Mouse (Mus musculus) forebrain, embryonic 15.5 days (tissue): ENCODE results near the gene Plxnd1. TPM values are rescaled to one million over a fixed set of nuclear protein-coding genes. Genes with fewer than 3 reads are reported as not detected.

Source experiments
- ATAC-seq: fragments of 200-750 bp; cut with Nextera tagmentation; replicated peaks from 2 replicates; pipeline ENCODE4 v1.8.0; 2017; ENCODE audit warnings: mild to moderate bottlenecking, moderate TSS enrichment, moderate library complexity
- H3K27ac ChIP-seq: fragments of 300-500 bp; sonication (generic); replicated peaks from 2 replicates; pipeline ENCODE4 v1.5.1; 2015; ENCODE audit warnings: mild to moderate bottlenecking, inconsistent platforms
- H3K27me3 ChIP-seq: fragments of 300-500 bp; sonication (generic); 2 replicates; pipeline ENCODE4 v1.6.1; 2015; ENCODE audit warnings: inconsistent platforms
- H3K36me3 ChIP-seq: fragments of 300-500 bp; sonication (generic); 2 replicates; pipeline ENCODE4 v1.6.1; 2015; ENCODE audit warnings: mild to moderate bottlenecking, inconsistent platforms
- H3K4me1 ChIP-seq: fragments of 300-500 bp; sonication (generic); 2 replicates; pipeline ENCODE4 v1.6.1; 2015; ENCODE audit warnings: inconsistent platforms
- H3K4me2 ChIP-seq: fragments of 300-500 bp; sonication (generic); replicated peaks from 2 replicates; pipeline ENCODE4 v1.6.1; 2015; ENCODE audit warnings: mild to moderate bottlenecking, inconsistent platforms
- H3K4me3 ChIP-seq: fragments of 300-500 bp; sonication (generic); 2 replicates; pipeline ENCODE4 v1.5.1; 2015; ENCODE audit warnings: mild to moderate bottlenecking, inconsistent platforms
- H3K9ac ChIP-seq: fragments of 300-500 bp; sonication (generic); replicated peaks from 2 replicates; pipeline ENCODE4 v1.6.1; 2015; ENCODE audit warnings: mild to moderate bottlenecking, inconsistent platforms
- H3K9me3 ChIP-seq: fragments of 300-500 bp; sonication (generic); 2 replicates; pipeline ENCODE4 v1.6.1; 2016; ENCODE audit warnings: inconsistent platforms
- WGBS: fragments of 180-500 bp; shearing (Covaris S2); methylation state at CpG from one replicate; pipeline ENCODE4 v1.1.7; 2015; ENCODE audit warnings: mixed read lengths; 5-methylcytosine and 5-hydroxymethylcytosine counted together
- polyA plus RNA-seq: library from polyadenylated mRNA; unstranded; fragments of >200 nt; fragmentation: Nextera tagmentation; extraction: Ambion mirVana; gene quantifications from 2 replicates; pipeline ENCODE4 v1.2.1, GENCODE M21; 2015

Plxnd1 gene
- polyA plus RNA-seq, 1 experiment from 2014 or later, result 13.5 TPM

DNA sequence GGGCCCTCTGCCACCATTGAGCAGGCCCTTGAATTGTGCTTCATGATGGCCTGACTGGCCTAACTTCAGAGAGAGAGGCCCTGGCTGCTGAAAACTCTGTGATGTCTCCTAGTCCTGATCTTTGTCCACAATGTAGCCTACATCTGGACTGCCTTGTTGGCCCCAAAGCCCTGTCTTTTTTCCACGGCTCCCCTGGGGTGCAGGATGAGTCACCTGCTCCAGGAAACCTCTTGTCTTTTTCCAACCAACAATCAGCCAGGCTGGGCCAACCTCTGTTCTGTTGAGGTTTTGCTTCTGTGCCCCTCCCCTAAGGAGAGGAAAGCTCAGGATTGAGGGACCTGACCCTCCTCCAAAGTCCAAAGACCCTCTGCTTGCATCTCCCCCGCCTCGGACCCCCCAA, 33.1 kb downstream of the Plxnd1 start:
- no peaks in the 10 kb centered on the region for H3K9me3 ChIP-seq
- no peak overlapping the region for H3K9ac ChIP-seq
- H3K27ac ChIP-seq, result no peak overlapping the region
- H3K4me1 ChIP-seq, result peaks cover 16% of the 10 kb centered on the region
- H3K27me3 ChIP-seq, result no peaks in the 10 kb centered on the region
- H3K4me3 ChIP-seq, result no peak overlapping the region
- H3K4me2 ChIP-seq, result no peak overlapping the region
- ATAC-seq, result no peak
- 81% methylated on average over 3 of the region's 3 CpGs for WGBS
- no peaks in the 10 kb centered on the region for H3K36me3 ChIP-seq

DNA sequence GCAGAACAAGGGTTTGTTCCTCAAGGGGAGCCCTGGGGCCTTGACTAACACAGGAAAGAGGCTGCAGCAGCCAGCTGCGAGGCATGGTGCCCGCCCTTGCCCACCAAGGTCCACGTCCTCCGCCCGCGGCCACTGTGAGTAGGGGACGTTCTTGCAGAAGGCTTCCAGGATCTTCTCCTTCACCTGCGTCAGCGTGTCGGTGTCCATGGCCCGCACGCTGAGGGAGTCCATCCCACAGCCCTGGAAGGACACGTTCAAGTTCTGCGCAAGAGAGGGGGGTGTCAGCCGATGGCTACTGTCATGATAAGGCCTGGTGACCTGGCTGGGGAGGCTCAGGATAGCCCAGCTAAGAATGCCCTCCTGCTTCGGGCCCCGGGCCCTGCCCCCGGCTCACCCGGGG, 34.5 kb downstream of the Plxnd1 start:
- Histone ChIP-seq H3K4me2 (no peak overlapping the region), H3K27ac (no peak overlapping the region), H3K27me3 (no peaks in the 10 kb centered on the region), H3K9ac (no peak overlapping the region), H3K4me1 (peaks cover 25% of the 10 kb centered on the region), H3K36me3 (no peaks in the 10 kb centered on the region), H3K9me3 (no peaks in the 10 kb centered on the region), H3K4me3 (no peak overlapping the region)
- ATAC-seq, result no peak
- WGBS, result 95% methylated on average over 19 of the region's 19 CpGs

DNA sequence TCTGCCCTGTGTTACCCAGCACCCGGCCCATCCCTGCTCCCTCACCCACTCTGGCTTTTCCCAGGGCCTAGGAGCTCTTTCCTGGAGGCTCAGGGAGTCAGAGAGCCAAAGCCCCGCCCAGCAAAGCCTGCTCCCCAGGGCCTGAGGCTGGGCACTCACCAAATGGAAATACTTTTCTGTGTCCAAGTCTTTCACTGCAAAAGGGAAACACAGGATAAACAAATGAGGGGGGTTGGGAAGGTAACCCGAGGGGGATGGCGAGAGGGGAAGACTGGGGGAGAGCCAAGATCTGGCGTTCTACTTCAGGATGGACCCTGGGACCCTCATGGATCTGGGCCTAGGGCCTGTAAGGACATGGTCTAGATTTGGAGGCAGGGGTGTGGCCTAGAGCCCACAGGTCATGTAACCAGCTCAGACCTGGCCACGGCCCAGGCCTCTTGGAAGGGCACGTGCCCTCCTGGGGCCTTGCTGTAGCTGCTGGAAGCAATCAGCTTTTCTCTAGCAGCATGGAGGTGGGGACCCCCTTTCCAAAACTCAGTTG, 35.6 kb downstream of the Plxnd1 start:
- Histone ChIP-seq H3K4me1 (peaks cover 35% of the 10 kb centered on the region), H3K9ac (no peak overlapping the region), H3K4me3 (no peak overlapping the region), H3K27me3 (no peaks in the 10 kb centered on the region), H3K4me2 (no peak overlapping the region), H3K9me3 (no peaks in the 10 kb centered on the region), H3K36me3 (no peaks in the 10 kb centered on the region), H3K27ac (no peak overlapping the region)
- 69% methylated on average over 7 of the region's 7 CpGs for WGBS
- ATAC-seq, result no peak

DNA sequence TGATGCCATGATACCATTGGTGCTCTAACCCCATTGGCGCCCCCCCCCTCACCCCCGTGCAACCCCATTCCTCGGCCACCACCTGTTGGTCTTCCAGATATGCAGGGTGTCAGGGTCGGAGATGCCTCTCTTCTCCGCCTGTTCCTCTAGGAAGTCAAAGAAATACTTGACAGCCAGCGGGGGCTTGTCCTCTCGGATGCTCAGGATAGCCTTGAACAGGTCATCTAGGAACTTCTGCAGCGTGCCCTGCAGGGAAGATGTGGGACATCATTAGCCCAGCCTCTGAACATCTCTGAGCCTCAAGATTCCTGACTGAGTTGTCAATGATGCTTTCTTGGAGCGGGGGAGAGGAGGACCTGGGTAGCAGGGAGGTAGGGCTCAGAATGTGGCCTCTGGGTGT, 36.4 kb downstream of the Plxnd1 start:
- Histone ChIP-seq H3K4me1 (peaks cover 39% of the 10 kb centered on the region), H3K4me3 (no peak overlapping the region), H3K9me3 (no peaks in the 10 kb centered on the region), H3K27me3 (no peaks in the 10 kb centered on the region), H3K36me3 (no peaks in the 10 kb centered on the region), H3K4me2 (no peak overlapping the region), H3K9ac (no peak overlapping the region), H3K27ac (no peak overlapping the region)
- ATAC-seq, result no peak
- 91% methylated on average over 9 of the region's 9 CpGs for WGBS

DNA sequence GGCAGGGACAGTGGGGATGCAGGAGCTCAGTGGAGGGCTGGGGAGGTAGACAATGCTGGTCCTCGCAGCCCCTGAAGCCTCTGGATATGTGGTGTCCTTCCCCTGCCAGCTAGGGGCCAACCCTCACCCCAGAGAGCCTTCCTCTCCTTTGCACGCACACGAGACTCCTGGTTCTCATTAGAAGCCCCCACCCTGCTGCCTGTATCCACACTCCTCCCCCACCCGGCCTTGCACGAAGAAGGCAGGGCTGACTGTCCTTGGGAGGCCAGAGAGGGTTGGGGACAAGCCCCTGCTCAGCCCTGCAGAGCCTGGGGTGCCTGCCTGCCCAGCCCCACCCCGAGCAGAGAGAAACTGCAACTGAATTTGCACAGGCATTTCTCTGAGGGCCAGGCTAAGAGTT, 37.1 kb downstream of the Plxnd1 start:
- Histone ChIP-seq H3K9ac (no peak overlapping the region), H3K4me1 (peaks cover 44% of the 10 kb centered on the region), H3K4me2 (no peak overlapping the region), H3K9me3 (no peaks in the 10 kb centered on the region), H3K36me3 (no peaks in the 10 kb centered on the region), H3K27ac (peak overlapping the region; percentile 70; the same call in 1 of the 2 replicates), H3K4me3 (no peak overlapping the region), H3K27me3 (no peaks in the 10 kb centered on the region)
- WGBS, result 46% methylated on average over 6 of the region's 6 CpGs
- ATAC-seq, result no peak

DNA sequence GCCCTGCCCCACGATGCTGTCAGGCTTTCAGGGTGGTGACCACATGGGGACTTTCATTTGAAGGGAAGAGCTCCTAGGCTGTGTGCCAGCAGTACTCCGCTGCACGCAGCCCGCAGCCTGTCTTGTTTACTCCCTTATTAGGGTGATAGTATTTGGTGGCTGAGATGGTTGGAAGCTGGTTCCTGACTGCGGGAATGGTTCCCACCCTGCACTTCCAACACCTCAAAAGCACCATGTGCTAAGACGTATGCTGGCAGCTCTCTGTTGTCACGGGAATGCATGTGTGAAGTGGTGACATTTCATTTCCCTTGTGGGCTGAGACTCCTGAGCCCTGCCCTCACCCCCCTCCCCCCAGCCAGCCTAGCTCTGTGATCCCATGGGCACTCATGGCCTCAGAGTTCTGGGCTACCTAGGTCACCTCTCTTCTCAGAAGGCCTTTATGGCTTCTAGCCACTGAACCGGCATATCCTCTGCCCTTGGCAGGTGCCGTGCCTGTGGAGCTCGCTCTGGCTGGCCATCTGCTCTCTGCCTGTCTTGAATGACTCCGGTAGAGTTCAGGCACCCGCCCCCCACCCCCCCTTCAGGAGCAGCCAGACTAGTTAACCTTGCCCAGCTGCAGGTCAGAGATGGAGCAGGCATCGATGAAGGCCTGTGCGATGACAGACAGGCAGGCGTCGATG, 37.7 kb downstream of the Plxnd1 start:
- no peak overlapping the region for H3K4me3 ChIP-seq
- peak; percentile 69 for ATAC-seq
- H3K9ac ChIP-seq, result no peak overlapping the region
- 37% methylated on average over 16 of the region's 16 CpGs for WGBS
- H3K4me2 ChIP-seq, result no peak overlapping the region
- H3K36me3 ChIP-seq, result no peaks in the 10 kb centered on the region
- H3K9me3 ChIP-seq, result no peaks in the 10 kb centered on the region
- peak overlapping the region; percentile 70 for H3K27ac ChIP-seq
- no peaks in the 10 kb centered on the region for H3K27me3 ChIP-seq
- peaks cover 44% of the 10 kb centered on the region for H3K4me1 ChIP-seq

DNA sequence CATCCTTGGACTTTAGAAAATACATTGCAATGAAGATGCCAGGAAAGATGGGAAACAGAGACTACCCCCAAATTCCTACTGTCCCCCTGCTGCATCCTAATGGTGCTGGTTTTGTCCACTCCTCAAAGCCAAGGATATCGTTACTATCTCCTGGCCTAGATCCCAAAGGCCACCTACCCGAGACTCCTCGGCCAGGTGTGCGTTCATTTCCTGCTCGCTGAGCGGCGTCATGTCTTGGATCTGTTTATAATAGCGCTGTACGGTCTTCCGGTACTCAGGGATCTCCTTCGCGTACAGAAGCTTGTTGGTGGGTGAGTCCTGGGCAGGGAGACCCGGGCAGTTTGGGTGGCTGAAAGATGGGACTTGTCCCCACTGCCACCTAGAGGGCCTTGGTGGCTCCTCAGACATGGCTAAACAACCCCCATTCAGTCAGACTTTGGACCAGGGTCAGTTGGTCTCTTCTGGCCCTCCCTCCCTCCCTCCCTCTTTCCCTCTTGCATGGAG, 38.3 kb downstream of the Plxnd1 start:
- Histone ChIP-seq H3K27me3 (no peaks in the 10 kb centered on the region), H3K9ac (no peak overlapping the region), H3K4me2 (no peak overlapping the region), H3K36me3 (no peaks in the 10 kb centered on the region), H3K4me3 (no peak overlapping the region), H3K4me1 (peaks cover 44% of the 10 kb centered on the region), H3K27ac (peak overlapping the region; percentile 70), H3K9me3 (no peaks in the 10 kb centered on the region)
- ATAC-seq, result 0 out of 2 replicates have a peak, but pooled peaks have one; percentile 11
- WGBS, result 78% methylated on average over 13 of the region's 13 CpGs

DNA sequence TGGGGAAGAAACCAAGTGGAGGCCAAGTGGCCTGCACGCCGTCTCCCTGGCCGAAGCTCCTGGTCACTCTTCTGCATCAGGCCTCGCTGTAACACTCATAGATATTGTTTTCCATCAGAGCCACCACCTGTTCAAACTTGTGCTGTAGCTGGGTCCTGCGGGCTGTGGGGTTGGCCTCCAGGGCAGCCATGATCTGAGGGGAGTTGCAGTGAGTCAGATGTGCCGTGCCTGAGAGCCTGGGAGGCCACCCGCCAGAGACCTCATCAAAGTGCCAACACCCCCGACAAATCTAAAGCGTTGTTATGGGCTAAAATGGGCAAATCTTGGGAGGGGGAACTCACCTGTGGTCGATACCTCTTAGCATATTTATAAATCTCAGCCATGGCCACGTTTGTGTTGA, 39.1 kb downstream of the Plxnd1 start:
- no peak overlapping the region for H3K9ac ChIP-seq
- H3K27ac ChIP-seq, result no peak overlapping the region
- no peaks in the 10 kb centered on the region for H3K36me3 ChIP-seq
- WGBS, result 85% methylated on average over 11 of the region's 11 CpGs
- H3K4me3 ChIP-seq, result no peak overlapping the region
- ATAC-seq, result no peak
- H3K4me2 ChIP-seq, result no peak overlapping the region
- no peaks in the 10 kb centered on the region for H3K9me3 ChIP-seq
- peaks cover 44% of the 10 kb centered on the region for H3K4me1 ChIP-seq
- H3K27me3 ChIP-seq, result no peaks in the 10 kb centered on the region

DNA sequence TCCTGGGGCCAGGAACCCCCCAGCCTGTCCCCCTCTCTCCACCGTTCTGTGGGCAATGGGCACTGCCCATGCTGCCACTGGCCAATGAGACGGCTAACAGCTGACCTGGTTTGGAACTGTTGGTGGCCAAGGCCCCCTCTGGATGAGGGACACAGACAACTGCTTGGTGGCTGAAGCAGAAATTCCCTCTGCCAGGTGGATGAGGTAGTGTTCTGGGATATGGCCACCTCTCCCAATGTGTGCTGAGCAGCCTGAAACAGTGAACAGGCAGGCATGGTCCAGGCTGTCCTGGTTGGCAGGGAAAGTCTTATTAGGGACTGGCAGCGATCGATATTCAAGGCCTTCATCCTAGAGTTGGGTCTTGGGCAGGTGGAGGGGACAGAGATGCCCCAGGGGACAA, 39.6 kb downstream of the Plxnd1 start:
- no peak for ATAC-seq
- Histone ChIP-seq H3K27ac (no peak overlapping the region), H3K4me1 (peaks cover 44% of the 10 kb centered on the region), H3K4me2 (no peak overlapping the region), H3K27me3 (no peaks in the 10 kb centered on the region), H3K9me3 (no peaks in the 10 kb centered on the region), H3K36me3 (no peaks in the 10 kb centered on the region), H3K9ac (no peak overlapping the region), H3K4me3 (no peak overlapping the region)
- 88% methylated on average over 4 of the region's 4 CpGs for WGBS

DNA sequence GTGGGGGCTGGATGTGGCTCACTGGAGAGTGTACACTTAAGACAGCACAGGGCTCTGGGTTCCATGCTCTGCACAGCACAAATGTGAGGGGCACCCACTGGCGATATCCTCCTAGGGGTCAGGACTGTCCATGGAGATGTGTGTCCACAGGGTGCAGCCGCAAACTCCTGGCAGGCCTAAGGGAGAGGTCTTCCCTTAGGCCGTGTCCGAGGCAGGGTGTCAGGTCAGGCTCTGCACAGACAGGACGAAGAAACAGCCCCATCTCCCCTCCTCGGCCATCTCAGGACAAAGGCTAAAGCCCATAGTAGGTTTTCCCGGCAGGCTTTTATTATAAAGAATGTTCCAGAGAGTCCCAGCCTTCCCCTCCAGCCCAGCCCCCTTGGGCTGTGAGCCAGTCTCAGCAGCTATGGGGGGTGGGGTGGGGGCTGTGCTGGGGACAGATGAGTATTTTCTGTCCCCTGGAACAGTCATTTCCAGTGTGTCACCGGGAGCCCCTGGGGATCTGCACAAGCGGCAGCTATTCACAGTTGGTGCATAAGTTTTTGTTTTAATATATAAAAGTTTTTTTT, 40.2 kb downstream of the Plxnd1 start:
- Histone ChIP-seq H3K4me1 (peaks cover 44% of the 10 kb centered on the region), H3K36me3 (no peaks in the 10 kb centered on the region), H3K4me3 (no peak overlapping the region), H3K27me3 (no peaks in the 10 kb centered on the region), H3K9ac (no peak overlapping the region), H3K27ac (no peak overlapping the region), H3K4me2 (no peak overlapping the region), H3K9me3 (no peaks in the 10 kb centered on the region)
- WGBS, result 69% methylated on average over 9 of the region's 9 CpGs
- no peak for ATAC-seq

DNA sequence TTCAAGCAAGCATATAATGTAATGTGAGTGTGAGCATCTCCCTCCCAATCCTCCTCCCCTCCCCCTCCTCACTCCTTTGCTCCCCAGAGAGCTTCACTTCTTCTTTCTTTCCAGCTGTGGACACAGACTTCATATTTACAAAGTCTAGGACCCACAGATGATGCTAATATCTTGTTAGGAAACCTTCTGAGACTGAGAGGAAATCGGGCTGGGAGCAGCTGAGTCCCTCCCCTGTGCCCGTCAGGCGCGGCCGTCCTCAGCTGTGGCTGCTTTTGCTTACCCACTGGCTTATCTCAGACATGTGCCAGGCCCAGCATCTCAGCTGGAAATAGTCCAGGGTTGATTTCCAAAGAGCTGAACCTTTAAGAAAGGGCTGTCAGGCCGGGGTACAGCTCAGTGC, 48.4 kb downstream of the Plxnd1 start:
- H3K27me3 ChIP-seq, result no peaks in the 10 kb centered on the region
- H3K9me3 ChIP-seq, result no peaks in the 10 kb centered on the region
- no peak overlapping the region for H3K4me3 ChIP-seq
- 45% methylated on average over 6 of the region's 6 CpGs for WGBS
- no peak overlapping the region for H3K9ac ChIP-seq
- H3K36me3 ChIP-seq, result no peaks in the 10 kb centered on the region
- H3K4me1 ChIP-seq, result peaks cover 11% of the 10 kb centered on the region; the same call in 1 of the 2 replicates
- 0 out of 2 replicates have a peak, but pooled peaks have one; percentile 46 for ATAC-seq
- no peak overlapping the region for H3K4me2 ChIP-seq
- no peak overlapping the region for H3K27ac ChIP-seq

DNA sequence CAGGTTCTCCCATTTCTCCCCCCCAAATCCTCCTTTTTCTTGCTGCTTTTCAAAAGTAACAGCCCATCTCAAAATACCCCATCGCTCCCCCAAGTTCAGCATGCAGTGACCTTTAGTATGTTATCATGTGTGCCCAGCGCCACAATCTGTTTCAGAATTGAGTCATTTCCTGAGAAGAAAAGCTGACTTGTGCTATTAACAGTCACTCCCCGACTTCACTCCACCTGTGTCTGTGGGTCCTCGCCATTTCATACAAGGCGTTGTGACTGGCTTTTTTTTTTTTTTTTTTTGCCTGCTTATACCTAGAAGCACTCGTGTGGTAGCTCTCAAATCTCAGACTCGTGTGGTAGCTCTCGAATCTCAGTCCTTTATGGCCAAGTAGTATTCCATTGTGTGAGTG, 49.2 kb downstream of the Plxnd1 start:
- ATAC-seq, result no peak
- no peak overlapping the region for H3K4me2 ChIP-seq
- H3K9me3 ChIP-seq, result no peaks in the 10 kb centered on the region
- H3K27ac ChIP-seq, result no peak overlapping the region
- 89% methylated on average over 8 of the region's 8 CpGs for WGBS
- no peak overlapping the region for H3K9ac ChIP-seq
- H3K4me3 ChIP-seq, result no peak overlapping the region
- H3K36me3 ChIP-seq, result no peaks in the 10 kb centered on the region
- peaks cover 11% of the 10 kb centered on the region; the same call in 1 of the 2 replicates for H3K4me1 ChIP-seq
- H3K27me3 ChIP-seq, result no peaks in the 10 kb centered on the region
